Mouse (Mus musculus) stomach, embryonic 16.5 days (tissue): ENCODE data around the gene Hnrnpul2. TPM values are rescaled to one million over a fixed set of nuclear protein-coding genes. Genes with fewer than 3 reads are reported as not detected.

Source experiments
- ATAC-seq: fragments of 200-750 bp; cut with Nextera tagmentation; 2 replicates; pipeline ENCODE4 v1.8.0; 2017; ENCODE audit warnings: moderate number of reproducible peaks, moderate TSS enrichment; ENCODE audit not compliant: insufficient read depth, low FRiP score
- H3K27ac ChIP-seq: fragments of 300-500 bp; sonication (generic); 2 replicates; pipeline ENCODE4 v1.5.1; 2014; ENCODE audit warnings: low read length
- H3K27me3 ChIP-seq: fragments of 300-500 bp; sonication (generic); 2 replicates; pipeline ENCODE4 v1.6.1; 2014; ENCODE audit warnings: low read length, control low read depth, mixed read lengths; ENCODE audit not compliant: control insufficient read depth, insufficient read depth
- H3K36me3 ChIP-seq: fragments of 300-500 bp; sonication (generic); 2 replicates; pipeline ENCODE4 v1.6.1; 2014; ENCODE audit warnings: low read length; ENCODE audit not compliant: control insufficient read depth, insufficient read depth
- H3K4me1 ChIP-seq: fragments of 300-500 bp; sonication (generic); 2 replicates; pipeline ENCODE4 v1.6.1; 2014; ENCODE audit warnings: low read length, control low read depth, mixed read lengths; ENCODE audit not compliant: control insufficient read depth, insufficient read depth
- H3K4me2 ChIP-seq: fragments of 300-500 bp; sonication (generic); 2 replicates; pipeline ENCODE4 v1.6.1; 2014; ENCODE audit warnings: low read depth, low read length, mixed read lengths
- H3K4me3 ChIP-seq: fragments of 300-500 bp; sonication (generic); replicated peaks from 2 replicates; pipeline ENCODE4 v1.5.1; 2014; ENCODE audit warnings: mild to moderate bottlenecking, low read length
- H3K9ac ChIP-seq: fragments of 300-500 bp; sonication (generic); 2 replicates; pipeline ENCODE4 v1.6.1; 2014; ENCODE audit warnings: low read length
- H3K9me3 ChIP-seq: fragments of 300-500 bp; sonication (generic); replicated peaks from 2 replicates; pipeline ENCODE4 v1.6.1; 2016; ENCODE audit warnings: low read length, control low read depth; ENCODE audit not compliant: control insufficient read depth
- WGBS: fragments of 180-500 bp; shearing (Covaris S2); extraction: QIAGEN DNeasy Blood & Tissue Kit; methylation state at CpG from one replicate; pipeline ENCODE4 v1.1.7; 2014; 5-methylcytosine and 5-hydroxymethylcytosine counted together
- polyA plus RNA-seq: library from polyadenylated mRNA; unstranded; fragments of >200 nt; fragmentation: Nextera tagmentation; extraction: Ambion mirVana; gene quantifications from 2 replicates; pipeline ENCODE4 v1.2.1, GENCODE M21; 2015

Gene Hnrnpul2
- polyA plus RNA-seq, 1 experiment from 2014 or later: 4.7 TPM

- Histone ChIP-seq H3K27me3 (no peaks in the 10 kb centered on the region), H3K4me2 (no peak overlapping the region), H3K4me1 (peaks cover 7% of the 10 kb centered on the region; the same call in 1 of the 2 replicates), H3K27ac (no peak overlapping the region), H3K9ac (no peak overlapping the region), H3K4me3 (no peak overlapping the region), H3K36me3 (peaks cover 19% of the 10 kb centered on the region), H3K9me3 (no peaks in the 10 kb centered on the region)
- 61% methylated on average over 1 of the region's 1 CpGs for WGBS
- ATAC-seq: no peak
Observed at GRCm38 (mm10) chr19:8789171-8789570, 30.6 kb upstream of the Hnrnpul2 start.

- ATAC-seq: no peak
- Histone ChIP-seq H3K27me3 (no peaks in the 10 kb centered on the region), H3K9ac (no peak overlapping the region), H3K9me3 (no peaks in the 10 kb centered on the region), H3K4me3 (no peak overlapping the region), H3K36me3 (peaks cover 28% of the 10 kb centered on the region), H3K4me2 (no peak overlapping the region), H3K4me1 (peaks cover 6% of the 10 kb centered on the region; the same call in 1 of the 2 replicates), H3K27ac (no peak overlapping the region)
- 77% methylated on average over 7 of the region's 7 CpGs for WGBS
Observed at GRCm38 (mm10) chr19:8790171-8790570, 29.6 kb upstream of the Hnrnpul2 start.

- Histone ChIP-seq H3K9me3 (no peaks in the 10 kb centered on the region), H3K27ac (peak within 1 kb of the TSS; percentile 76), H3K36me3 (peaks cover 16% of the 10 kb centered on the region), H3K4me3 (peak within 1 kb of the TSS; percentile 94), H3K4me2 (peak within 1 kb of the TSS; percentile 90), H3K27me3 (no peaks in the 10 kb centered on the region), H3K4me1 (peaks cover 13% of the 10 kb centered on the region), H3K9ac (peak within 1 kb of the TSS; percentile 90)
- WGBS: 1% methylated on average over 25 of the region's 25 CpGs
- ATAC-seq: peak; percentile 84
Observed at GRCm38 (mm10) chr19:8798264-8798946, 21.4 kb upstream of the Hnrnpul2 start, which contains the start of gene Polr2g. TSS of gene Polr2g (minus strand) at chr19:8798577.

- no peaks in the 10 kb centered on the region for H3K27me3 ChIP-seq
- H3K27ac ChIP-seq: peak overlapping the region; percentile 76
- peak overlapping the region; percentile 90 for H3K9ac ChIP-seq
- no peaks in the 10 kb centered on the region for H3K9me3 ChIP-seq
- no peak for ATAC-seq
- peak overlapping the region; percentile 94; the same call in 1 of the 2 replicates for H3K4me3 ChIP-seq
- H3K36me3 ChIP-seq: peaks cover 11% of the 10 kb centered on the region
- peak overlapping the region; percentile 90; the same call in 1 of the 2 replicates for H3K4me2 ChIP-seq
- H3K4me1 ChIP-seq: peaks cover 13% of the 10 kb centered on the region
Observed at GRCm38 (mm10) chr19:8798947-8799315, 20.9 kb upstream of the Hnrnpul2 start.

GRCm38 (mm10) chr19:8802130-8802821, 17.5 kb upstream of the Hnrnpul2 start, which contains the start of gene Zbtb3:
TSS of gene Zbtb3 (plus strand) at chr19:8802555.
- under 1% methylated on average over 30 of the region's 30 CpGs for WGBS

GRCm38 (mm10) chr19:8803204-8803780, 16.5 kb upstream of the Hnrnpul2 start:
- 0 out of 2 replicates have a peak, but pooled peaks cover 4% of the 10 kb centered on the region for H3K4me1 ChIP-seq
- no peaks in the 10 kb centered on the region for H3K27me3 ChIP-seq
- peaks cover 7% of the 10 kb centered on the region; the same call in 1 of the 2 replicates for H3K36me3 ChIP-seq
- peak overlapping the region; percentile 82 for H3K4me2 ChIP-seq
- peak overlapping the region; percentile 94 for H3K27ac ChIP-seq
- no peaks in the 10 kb centered on the region for H3K9me3 ChIP-seq
- H3K4me3 ChIP-seq: peak overlapping the region; percentile 83; the same call in 1 of the 2 replicates
- no peak overlapping the region; the same call in 1 of the 2 replicates for H3K9ac ChIP-seq
- WGBS: 89% methylated on average over 9 of the region's 9 CpGs
- ATAC-seq: no peak

More at GRCm38 (mm10) chr19:8802130-8802821, 17.5 kb upstream of the Hnrnpul2 start, which contains the start of gene Zbtb3:
- ATAC-seq: peak; percentile 97
- peak within 1 kb of the TSS; percentile 82 for H3K4me2 ChIP-seq
- H3K27me3 ChIP-seq: no peaks in the 10 kb centered on the region
- H3K4me1 ChIP-seq: peaks cover 10% of the 10 kb centered on the region
- peaks cover 7% of the 10 kb centered on the region; the same call in 1 of the 2 replicates for H3K36me3 ChIP-seq
- no peaks in the 10 kb centered on the region for H3K9me3 ChIP-seq
- peak within 1 kb of the TSS; percentile 83 for H3K4me3 ChIP-seq
- H3K9ac ChIP-seq: peak within 1 kb of the TSS; percentile 80
- peak within 1 kb of the TSS; percentile 94 for H3K27ac ChIP-seq

- no peaks in the 10 kb centered on the region for H3K9me3 ChIP-seq
- H3K4me2 ChIP-seq: no peak overlapping the region
- H3K4me3 ChIP-seq: no peak overlapping the region
- no peak overlapping the region for H3K9ac ChIP-seq
- 88% methylated on average over 11 of the region's 11 CpGs for WGBS
- H3K4me1 ChIP-seq: 0 out of 2 replicates have a peak, but pooled peaks cover 4% of the 10 kb centered on the region
- H3K36me3 ChIP-seq: peaks cover 7% of the 10 kb centered on the region; the same call in 1 of the 2 replicates
- ATAC-seq: no peak
- H3K27ac ChIP-seq: no peak overlapping the region
- no peaks in the 10 kb centered on the region for H3K27me3 ChIP-seq
Observed at GRCm38 (mm10) chr19:8803879-8804660, 15.7 kb upstream of the Hnrnpul2 start.

- Histone ChIP-seq H3K36me3 (peaks cover 18% of the 10 kb centered on the region), H3K4me2 (no peak overlapping the region), H3K4me3 (no peak overlapping the region), H3K4me1 (0 out of 2 replicates have a peak, but pooled peaks cover under 1% of the 10 kb centered on the region), H3K27me3 (no peaks in the 10 kb centered on the region), H3K9ac (no peak overlapping the region), H3K9me3 (no peaks in the 10 kb centered on the region), H3K27ac (no peak overlapping the region)
- no peak for ATAC-seq
- 92% methylated on average over 5 of the region's 5 CpGs for WGBS
Observed at GRCm38 (mm10) chr19:8806810-8807209, 13.0 kb upstream of the Hnrnpul2 start.
